10 mouse cellular contexts compared by ENCODE assay signal in genomic region chr11:85786113-85786718, GRCm38 (mm10). TPM values are rescaled to one million over a fixed set of nuclear protein-coding genes. Genes with fewer than 3 reads are reported as not detected.
A peak's percentile ranks its signal among the peaks of the same experiment; 100 is the strongest.
DNase-seq lines count a peak whose midpoint lies in the region; ATAC-seq lines count a peak whose summit lies in the region.
"Had no signal": no experiment of that assay in that cellular context is flagged by ENCODE, and none has a peak within 500 bp of the region (broad histone marks: within the 10 kb centered on the region; RNA-seq: fewer than 3 reads in every experiment).

No protein-coding gene starts in this region.

- no peaks in the 10 kb centered on the region for H3K9me3 ChIP-seq in embryonic facial prominence, embryonic 11.5 days (replicated peaks; ENCODE audit: control insufficient read depth, low read length)
- H3K9me3 ChIP-seq: hindbrain, embryonic 15.5 days; megakaryocyte, embryonic 14.5 days had no signal

- H3K36me3 ChIP-seq in embryonic facial prominence, embryonic 11.5 days (replicated peaks; ENCODE audit: control insufficient read depth, insufficient read depth, low read depth, low read length): no peaks in the 10 kb centered on the region
- H3K36me3 ChIP-seq: hindbrain, embryonic 15.5 days had no signal

- no peak overlapping the region for H3K4me2 ChIP-seq in embryonic facial prominence, embryonic 11.5 days (ENCODE audit: low read depth, low read length)
- H3K4me2 ChIP-seq: hindbrain, embryonic 15.5 days had no signal

- intact Hi-C loops in left cerebral cortex, postnatal 36 days (cut with DNase I): no loop called here

- ATAC-seq in embryonic facial prominence, embryonic 11.5 days (replicated peaks; ENCODE audit: insufficient number of reproducible peaks, low FRiP score, low TSS enrichment, low read depth): 0 out of 2 replicates have a peak, but pooled peaks have one; percentile 44
- peak; percentile 51; the same call in 1 of the 2 replicates for ATAC-seq in megakaryocyte-erythroid progenitor cell, adult 5-6 weeks (replicated peaks; ENCODE audit: low FRiP score, low TSS enrichment, poor library complexity, severe bottlenecking)

- peak; percentile 5 for DNase-seq in cerebellum, adult 9-11 months
- DNase-seq in cerebellum, postnatal 4 days (ENCODE audit: low spot score in 2 of 2): no peak
- peak; percentile 21 for DNase-seq in left cerebral cortex, adult 11 months (ENCODE audit: low spot score)
- DNase-seq in left cerebral cortex, postnatal 36 days (ENCODE audit: low spot score in 2 of 2): no peak
- peak; percentile 52 for DNase-seq in embryonic facial prominence, embryonic 11.5 days (ENCODE audit: low spot score)
- no peak for DNase-seq in yolk sac, embryonic 10.5 days (ENCODE audit: low spot score)
- no peak for DNase-seq in urinary bladder, postnatal 25 days (ENCODE audit: low spot score)

- 73% methylated on average over 3 of the region's 3 CpGs for WGBS in embryonic facial prominence, embryonic 11.5 days

- no peaks in the 10 kb centered on the region for H3K4me1 ChIP-seq in embryonic facial prominence, embryonic 11.5 days (ENCODE audit: control insufficient read depth, insufficient read depth, low read length)
- H3K4me1 ChIP-seq: hindbrain, embryonic 15.5 days had no signal

- no peak overlapping the region for H3K4me3 ChIP-seq in embryonic facial prominence, embryonic 11.5 days (ENCODE audit: low read depth, low read length)
- H3K4me3 ChIP-seq: hindbrain, embryonic 15.5 days; megakaryocyte, embryonic 14.5 days had no signal

- no peak overlapping the region for H3K9ac ChIP-seq in embryonic facial prominence, embryonic 11.5 days (replicated peaks; ENCODE audit: low read length)
- H3K9ac ChIP-seq: hindbrain, embryonic 15.5 days had no signal

- no peak overlapping the region for H3K27ac ChIP-seq in embryonic facial prominence, embryonic 11.5 days (replicated peaks; ENCODE audit: low read depth, low read length)
- H3K27ac ChIP-seq: hindbrain, embryonic 15.5 days had no signal

- no peaks in the 10 kb centered on the region for H3K27me3 ChIP-seq in embryonic facial prominence, embryonic 11.5 days (ENCODE audit: control insufficient read depth, insufficient read depth, low read length)
- H3K27me3 ChIP-seq: hindbrain, embryonic 15.5 days had no signal

RNA-seq across cellular contexts. Expression of gene Tbx2, which starts 46.1 kb away (rescaled TPM):
- 1 to 10 TPM; 1.9 to 2.2 TPM for total RNA-seq in left cerebral cortex, postnatal 36 days (2021)
- polyA plus RNA-seq in embryonic facial prominence, embryonic 11.5 days (2014; fragmentation: Nextera tagmentation; extraction: Ambion mirVana): 22.3 and 25.9 TPM in 2 replicates
- total RNA-seq in megakaryocyte-erythroid progenitor cell, adult 5-6 weeks (2014; fragmentation: Nextera tagmentation): not detected in 2 replicates
- total RNA-seq in megakaryocyte-erythroid progenitor cell, adult 5-6 weeks (2017): 0.19 TPM in 1 of 2 replicates, not detected in the other

Comparison
In these comparisons a context has a peak if more than half of its experiments do, and no peak if none do; other contexts are left out.
1. DNase-seq: peak in cerebellum, adult 9-11 months (single experiment), left cerebral cortex, adult 11 months (single experiment) and embryonic facial prominence, embryonic 11.5 days (single experiment); none in cerebellum, postnatal 4 days (0 of 2), left cerebral cortex, postnatal 36 days (0 of 2), yolk sac, embryonic 10.5 days (single experiment) and urinary bladder, postnatal 25 days (single experiment).